Mouse (Mus musculus) natural killer cell, adult 2 months (primary cell): ENCODE measurements around the gene Mdga1.

Source experiments
- DNase-seq, 2 experiments: peaks; one replicate each; pipeline ENCODE4 v3.0.0; 2022; ENCODE audit warnings: low spot score in 2 of 2

Mdga1 gene

GRCm38 (mm10) chr17:29844949-29845348 is 124.9 kb downstream of the Mdga1 start:
- DNase-seq = no peak

GRCm38 (mm10) chr17:29843419-29844162 is 126.3 kb downstream of the Mdga1 start:
- DNase-seq = no peak

- DNase-seq = peak; percentile 55 to 69
These were observed 127.9 kb downstream of the Mdga1 start for GRCm38 (mm10) chr17:29841781-29842690.

GRCm38 (mm10) chr17:29838029-29838428 is 131.9 kb downstream of the Mdga1 start:
- no peak for DNase-seq

- DNase-seq = no peak
These were observed 132.4 kb downstream of the Mdga1 start for GRCm38 (mm10) chr17:29837441-29837840.

- no peak for DNase-seq
These were observed 135.1 kb downstream of the Mdga1 start for GRCm38 (mm10) chr17:29834768-29835167.

GRCm38 (mm10) chr17:29834333-29834732 is 135.6 kb downstream of the Mdga1 start:
- no peak for DNase-seq

- no peak for DNase-seq
These were observed 138.2 kb downstream of the Mdga1 start for GRCm38 (mm10) chr17:29831696-29832095.

- no peak for DNase-seq
These were observed 140.8 kb downstream of the Mdga1 start for GRCm38 (mm10) chr17:29829136-29829535.

- no peak for DNase-seq
These were observed 142.3 kb downstream of the Mdga1 start for GRCm38 (mm10) chr17:29827602-29828001.

- no peak for DNase-seq
These were observed 145.3 kb downstream of the Mdga1 start for GRCm38 (mm10) chr17:29824512-29825120.

GRCm38 (mm10) chr17:29824208-29824509 is 145.7 kb downstream of the Mdga1 start:
- no peak for DNase-seq

- DNase-seq = no peak
These were observed 146.3 kb downstream of the Mdga1 start for GRCm38 (mm10) chr17:29823439-29824207.

- DNase-seq = no peak
These were observed 150.3 kb downstream of the Mdga1 start for GRCm38 (mm10) chr17:29819608-29820007.

- no peak for DNase-seq
These were observed 150.9 kb downstream of the Mdga1 start for GRCm38 (mm10) chr17:29818989-29819388.

- no peak for DNase-seq
These were observed 151.5 kb downstream of the Mdga1 start for GRCm38 (mm10) chr17:29818264-29818945.

- no peak for DNase-seq
These were observed 155.1 kb downstream of the Mdga1 start for GRCm38 (mm10) chr17:29814758-29815157.

- no peak for DNase-seq
These were observed 156.6 kb downstream of the Mdga1 start for GRCm38 (mm10) chr17:29813328-29813727.

- no peak for DNase-seq
These were observed 166.3 kb downstream of the Mdga1 start for GRCm38 (mm10) chr17:29803545-29803944.

- peak; percentile 45 to 61 for DNase-seq
These were observed 168.5 kb downstream of the Mdga1 start for GRCm38 (mm10) chr17:29801358-29801757.

- no peak for DNase-seq
These were observed 169.8 kb downstream of the Mdga1 start for GRCm38 (mm10) chr17:29800096-29800455.
